Mouse (Mus musculus) stomach, embryonic 16.5 days (tissue): ENCODE results near the gene Kcnn4. TPM values are rescaled to one million over a fixed set of nuclear protein-coding genes. Genes with fewer than 3 reads are reported as not detected.

Experiments
- ATAC-seq: fragments of 200-750 bp; cut with Nextera tagmentation; 2 replicates; pipeline ENCODE4 v1.8.0; 2017; ENCODE audit warnings: moderate number of reproducible peaks, moderate TSS enrichment; ENCODE audit not compliant: insufficient read depth, low FRiP score
- H3K27ac ChIP-seq: fragments of 300-500 bp; sonication (generic); 2 replicates; pipeline ENCODE4 v1.5.1; 2014; ENCODE audit warnings: low read length
- H3K27me3 ChIP-seq: fragments of 300-500 bp; sonication (generic); 2 replicates; pipeline ENCODE4 v1.6.1; 2014; ENCODE audit warnings: low read length, control low read depth, mixed read lengths; ENCODE audit not compliant: control insufficient read depth, insufficient read depth
- H3K36me3 ChIP-seq: fragments of 300-500 bp; sonication (generic); 2 replicates; pipeline ENCODE4 v1.6.1; 2014; ENCODE audit warnings: low read length; ENCODE audit not compliant: control insufficient read depth, insufficient read depth
- H3K4me1 ChIP-seq: fragments of 300-500 bp; sonication (generic); 2 replicates; pipeline ENCODE4 v1.6.1; 2014; ENCODE audit warnings: low read length, control low read depth, mixed read lengths; ENCODE audit not compliant: control insufficient read depth, insufficient read depth
- H3K4me2 ChIP-seq: fragments of 300-500 bp; sonication (generic); 2 replicates; pipeline ENCODE4 v1.6.1; 2014; ENCODE audit warnings: low read depth, low read length, mixed read lengths
- H3K4me3 ChIP-seq: fragments of 300-500 bp; sonication (generic); replicated peaks from 2 replicates; pipeline ENCODE4 v1.5.1; 2014; ENCODE audit warnings: mild to moderate bottlenecking, low read length
- H3K9ac ChIP-seq: fragments of 300-500 bp; sonication (generic); 2 replicates; pipeline ENCODE4 v1.6.1; 2014; ENCODE audit warnings: low read length
- H3K9me3 ChIP-seq: fragments of 300-500 bp; sonication (generic); replicated peaks from 2 replicates; pipeline ENCODE4 v1.6.1; 2016; ENCODE audit warnings: low read length, control low read depth; ENCODE audit not compliant: control insufficient read depth
- WGBS: fragments of 180-500 bp; shearing (Covaris S2); extraction: QIAGEN DNeasy Blood & Tissue Kit; methylation state at CpG from one replicate; pipeline ENCODE4 v1.1.7; 2014; 5-methylcytosine and 5-hydroxymethylcytosine counted together
- polyA plus RNA-seq: library from polyadenylated mRNA; unstranded; fragments of >200 nt; fragmentation: Nextera tagmentation; extraction: Ambion mirVana; gene quantifications from 2 replicates; pipeline ENCODE4 v1.2.1, GENCODE M21; 2015

Kcnn4 gene
- polyA plus RNA-seq: 7.4 and 8.5 TPM in 2 replicates

GRCm38 (mm10) chr7:24369731-24370541 lies at the start of gene Kcnn4:
Gene Kcnn4, plus strand, starts transcription at chr7:24370263.
- no peaks in the 10 kb centered on the region for H3K27me3 ChIP-seq
- peak; percentile 42; the same call in 1 of the 2 replicates for ATAC-seq
- H3K4me3 ChIP-seq: peak within 1 kb of the TSS; percentile 35
- H3K27ac ChIP-seq: peak within 1 kb of the TSS; percentile 52
- peaks cover 21% of the 10 kb centered on the region for H3K4me1 ChIP-seq
- H3K9me3 ChIP-seq: no peaks in the 10 kb centered on the region
- WGBS: 33% methylated on average over 23 of the region's 23 CpGs
- peak within 1 kb of the TSS; percentile 71 for H3K9ac ChIP-seq
- H3K36me3 ChIP-seq: no peaks in the 10 kb centered on the region
- peak within 1 kb of the TSS; percentile 43 for H3K4me2 ChIP-seq

- H3K27ac ChIP-seq: no peak overlapping the region
- H3K36me3 ChIP-seq: no peaks in the 10 kb centered on the region
- no peak overlapping the region for H3K4me3 ChIP-seq
- H3K4me2 ChIP-seq: no peak overlapping the region
- H3K9ac ChIP-seq: no peak overlapping the region
- H3K27me3 ChIP-seq: no peaks in the 10 kb centered on the region
- peaks cover 2% of the 10 kb centered on the region; the same call in 1 of the 2 replicates for H3K4me1 ChIP-seq
- 74% methylated on average over 4 of the region's 4 CpGs for WGBS
- peaks cover 10% of the 10 kb centered on the region; the same call in 1 of the 2 replicates for H3K9me3 ChIP-seq
- no peak for ATAC-seq
These were observed 47.5 kb upstream of the Kcnn4 start for GRCm38 (mm10) chr7:24322593-24322992.

GRCm38 (mm10) chr7:24325197-24325596 lies 44.9 kb upstream of the Kcnn4 start:
- no peak for ATAC-seq
- no peak overlapping the region; the same call in 1 of the 2 replicates for H3K4me3 ChIP-seq

GRCm38 (mm10) chr7:24325675-24326128 lies 44.4 kb upstream of the Kcnn4 start:
- peak; percentile 51; the same call in 1 of the 2 replicates for ATAC-seq
- peaks cover 2% of the 10 kb centered on the region; the same call in 1 of the 2 replicates for H3K4me1 ChIP-seq
- no peaks in the 10 kb centered on the region for H3K36me3 ChIP-seq
- peak overlapping the region; percentile 37 for H3K4me3 ChIP-seq
- 8% methylated on average over 13 of the region's 13 CpGs for WGBS
- no peaks in the 10 kb centered on the region for H3K27me3 ChIP-seq
- H3K9ac ChIP-seq: peak overlapping the region; percentile 51
- H3K4me2 ChIP-seq: peak overlapping the region; percentile 56
- H3K27ac ChIP-seq: no peak overlapping the region
- peaks cover 10% of the 10 kb centered on the region; the same call in 1 of the 2 replicates for H3K9me3 ChIP-seq

More at GRCm38 (mm10) chr7:24325197-24325596, 44.9 kb upstream of the Kcnn4 start:
- H3K36me3 ChIP-seq: no peaks in the 10 kb centered on the region
- H3K27ac ChIP-seq: no peak overlapping the region
- WGBS: 91% methylated on average over 6 of the region's 6 CpGs
- peaks cover 10% of the 10 kb centered on the region; the same call in 1 of the 2 replicates for H3K9me3 ChIP-seq
- peaks cover 2% of the 10 kb centered on the region; the same call in 1 of the 2 replicates for H3K4me1 ChIP-seq
- H3K27me3 ChIP-seq: no peaks in the 10 kb centered on the region
- peak overlapping the region; percentile 56 for H3K4me2 ChIP-seq
- no peak overlapping the region for H3K9ac ChIP-seq

- H3K4me2 ChIP-seq: peak overlapping the region; percentile 56
- peak overlapping the region; percentile 37 for H3K4me3 ChIP-seq
- WGBS: 55% methylated on average over 20 of the region's 20 CpGs
- H3K4me1 ChIP-seq: peaks cover 2% of the 10 kb centered on the region; the same call in 1 of the 2 replicates
- no peaks in the 10 kb centered on the region for H3K27me3 ChIP-seq
- peak overlapping the region; percentile 51 for H3K9ac ChIP-seq
- no peak for ATAC-seq
- no peak overlapping the region for H3K27ac ChIP-seq
- H3K36me3 ChIP-seq: no peaks in the 10 kb centered on the region
- peaks cover 10% of the 10 kb centered on the region; the same call in 1 of the 2 replicates for H3K9me3 ChIP-seq
These were observed 43.6 kb upstream of the Kcnn4 start for GRCm38 (mm10) chr7:24326273-24327135.

GRCm38 (mm10) chr7:24327281-24327975 lies 42.6 kb upstream of the Kcnn4 start:
- no peak overlapping the region for H3K27ac ChIP-seq
- peak; percentile 63; the same call in 1 of the 2 replicates for ATAC-seq
- no peak overlapping the region for H3K4me3 ChIP-seq
- H3K9me3 ChIP-seq: peaks cover 10% of the 10 kb centered on the region; the same call in 1 of the 2 replicates
- 66% methylated on average over 14 of the region's 14 CpGs for WGBS
- no peak overlapping the region for H3K4me2 ChIP-seq
- no peak overlapping the region for H3K9ac ChIP-seq
- no peaks in the 10 kb centered on the region for H3K36me3 ChIP-seq
- H3K27me3 ChIP-seq: no peaks in the 10 kb centered on the region
- peaks cover 2% of the 10 kb centered on the region; the same call in 1 of the 2 replicates for H3K4me1 ChIP-seq

GRCm38 (mm10) chr7:24333304-24333986 lies 36.6 kb upstream of the Kcnn4 start, which contains the start of gene Tescl:
Gene Tescl, minus strand, starts transcription at chr7:24333936.
- no peak within 1 kb of the TSS for H3K27ac ChIP-seq
- peaks cover 3% of the 10 kb centered on the region; the same call in 1 of the 2 replicates for H3K27me3 ChIP-seq
- H3K36me3 ChIP-seq: no peaks in the 10 kb centered on the region
- no peaks in the 10 kb centered on the region for H3K4me1 ChIP-seq
- H3K4me3 ChIP-seq: 0 out of 2 replicates have a peak within 1 kb of the TSS, but pooled peaks have one; percentile 11
- H3K9me3 ChIP-seq: no peaks in the 10 kb centered on the region
- WGBS: 37% methylated on average over 49 of the region's 49 CpGs
- peak within 1 kb of the TSS; percentile 35 for H3K4me2 ChIP-seq
- H3K9ac ChIP-seq: 0 out of 2 replicates have a peak within 1 kb of the TSS, but pooled peaks have one; percentile 45
- no peak for ATAC-seq
